ENCODE assay signal across 7 mouse cellular contexts in the genomic region with DNA sequence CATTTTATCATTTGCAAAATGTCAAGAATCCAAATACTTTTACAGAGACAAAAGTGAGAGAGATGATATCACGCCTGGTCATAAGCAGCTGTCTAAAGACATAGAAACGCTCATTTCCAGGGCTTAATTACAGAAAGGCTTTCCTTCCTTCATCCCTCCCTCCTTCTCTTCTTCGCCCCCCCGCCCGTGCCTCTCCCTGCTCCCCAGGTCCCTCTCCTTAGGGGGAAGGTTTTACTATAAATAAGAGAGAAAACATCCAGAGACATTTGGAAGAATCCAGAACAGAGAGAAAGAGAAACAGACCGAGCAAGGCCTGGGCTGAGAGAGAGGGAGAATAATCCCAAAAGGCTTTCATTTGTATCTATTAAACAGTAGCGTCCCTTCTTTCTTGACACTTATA. TPM values are rescaled to one million over a fixed set of nuclear protein-coding genes. Genes with fewer than 3 reads are reported as not detected.
A peak's percentile ranks its signal among the peaks of the same experiment; 100 is the strongest.
DNase-seq lines count a peak whose midpoint lies in the region; ATAC-seq and TF ChIP-seq lines count a peak whose summit lies in the region.

No protein-coding gene starts in this region.

- no peak overlapping the region for H3K27ac ChIP-seq in neural tube, embryonic 11.5 days (ENCODE audit: low read depth, low read length)
- peak overlapping the region; percentile 92; the same call in 1 of the 2 replicates for H3K27ac ChIP-seq in forebrain, embryonic 12.5 days
- no peak overlapping the region for H3K27ac ChIP-seq in limb, embryonic 14.5 days (replicated peaks; ENCODE audit: low read depth, low read length)
- H3K27ac ChIP-seq in stomach, embryonic 16.5 days (ENCODE audit: low read length), result peak overlapping the region; percentile 87; the same call in 1 of the 2 replicates

- H3K9me3 ChIP-seq in neural tube, embryonic 11.5 days (ENCODE audit: control insufficient read depth, low read length), result no peaks in the 10 kb centered on the region
- no peaks in the 10 kb centered on the region for H3K9me3 ChIP-seq in forebrain, embryonic 12.5 days
- no peaks in the 10 kb centered on the region for H3K9me3 ChIP-seq in limb, embryonic 14.5 days (ENCODE audit: control insufficient read depth, low read length)
- no peaks in the 10 kb centered on the region for H3K9me3 ChIP-seq in stomach, embryonic 16.5 days (replicated peaks; ENCODE audit: control insufficient read depth, low read length)

- H3K4me2 ChIP-seq in neural tube, embryonic 11.5 days (ENCODE audit: low read depth), result peak overlapping the region; percentile 92
- peak overlapping the region; percentile 88 for H3K4me2 ChIP-seq in forebrain, embryonic 12.5 days
- H3K4me2 ChIP-seq in limb, embryonic 14.5 days (replicated peaks; ENCODE audit: low read depth, low read length, severe bottlenecking), result peak overlapping the region; percentile 62
- H3K4me2 ChIP-seq in stomach, embryonic 16.5 days (ENCODE audit: low read depth, low read length), result peak overlapping the region; percentile 97

- WGBS in neural tube, embryonic 11.5 days, result 23% methylated on average over 7 of the region's 7 CpGs
- 24% methylated on average over 7 of the region's 7 CpGs for WGBS in forebrain, embryonic 12.5 days
- WGBS in limb, embryonic 14.5 days, result 14% methylated on average over 7 of the region's 7 CpGs
- 20% methylated on average over 7 of the region's 7 CpGs for WGBS in stomach, embryonic 16.5 days

- peak overlapping the region; percentile 89 for H3K9ac ChIP-seq in neural tube, embryonic 11.5 days (ENCODE audit: low read length)
- peak overlapping the region; percentile 80 for H3K9ac ChIP-seq in forebrain, embryonic 12.5 days
- H3K9ac ChIP-seq in limb, embryonic 14.5 days (ENCODE audit: low read depth, low read length, severe bottlenecking), result peak overlapping the region; percentile 89
- H3K9ac ChIP-seq in stomach, embryonic 16.5 days (ENCODE audit: low read length), result peak overlapping the region; percentile 93

- no peak for ATAC-seq in neural tube, embryonic 11.5 days (ENCODE audit: insufficient read depth, low FRiP score, low TSS enrichment)
- ATAC-seq in forebrain, embryonic 12.5 days (ENCODE audit: low FRiP score), result no peak
- no peak for ATAC-seq in limb, embryonic 14.5 days (ENCODE audit: low FRiP score, low read depth)
- ATAC-seq in stomach, embryonic 16.5 days (ENCODE audit: insufficient read depth, low FRiP score), result no peak

- H3K36me3 ChIP-seq in neural tube, embryonic 11.5 days (ENCODE audit: control insufficient read depth, insufficient read depth, low read length), result peaks cover 9% of the 10 kb centered on the region
- peaks cover 47% of the 10 kb centered on the region for H3K36me3 ChIP-seq in forebrain, embryonic 12.5 days (replicated peaks)
- H3K36me3 ChIP-seq in limb, embryonic 14.5 days (ENCODE audit: control insufficient read depth, insufficient read depth, low read length), result peaks cover 39% of the 10 kb centered on the region
- H3K36me3 ChIP-seq in stomach, embryonic 16.5 days (ENCODE audit: control insufficient read depth, insufficient read depth, low read length), result peaks cover 5% of the 10 kb centered on the region; the same call in 1 of the 2 replicates

- peaks cover 18% of the 10 kb centered on the region for H3K4me1 ChIP-seq in neural tube, embryonic 11.5 days (ENCODE audit: control insufficient read depth, insufficient read depth, low read length)
- H3K4me1 ChIP-seq in forebrain, embryonic 12.5 days, result peaks cover 26% of the 10 kb centered on the region
- peaks cover 14% of the 10 kb centered on the region; the same call in 1 of the 2 replicates for H3K4me1 ChIP-seq in limb, embryonic 14.5 days (ENCODE audit: control insufficient read depth, insufficient read depth, low read length)
- H3K4me1 ChIP-seq in stomach, embryonic 16.5 days (ENCODE audit: control insufficient read depth, insufficient read depth, low read length), result peaks cover 18% of the 10 kb centered on the region

- DNase-seq in neural tube, embryonic 11.5 days (ENCODE audit: low spot score), result no peak
- DNase-seq in neural tube, embryonic 10.5 days (ENCODE audit: extremely low spot score, low spot score), result no peak
- DNase-seq in limb, embryonic 14.5 days (ENCODE audit: low spot score), result no peak
- no peak for DNase-seq in yolk sac, embryonic 10.5 days (ENCODE audit: low spot score)
- DNase-seq in adipocyte (ENCODE audit: low spot score), result no peak

- TF ChIP-seq POLR2A in limb, embryonic 14.5 days (IDR thresholded peaks at IDR 0.05; ENCODE audit: borderline replicate concordance, extremely low read depth, insufficient read depth, insufficient read length), result no peak

- no peaks in the 10 kb centered on the region for H3K27me3 ChIP-seq in neural tube, embryonic 11.5 days (ENCODE audit: control insufficient read depth, insufficient read depth, low read length)
- 0 out of 2 replicates have a peak, but pooled peaks cover 4% of the 10 kb centered on the region for H3K27me3 ChIP-seq in forebrain, embryonic 12.5 days
- H3K27me3 ChIP-seq in limb, embryonic 14.5 days (ENCODE audit: control insufficient read depth, insufficient read depth, low read length), result no peaks in the 10 kb centered on the region
- H3K27me3 ChIP-seq in stomach, embryonic 16.5 days (ENCODE audit: control insufficient read depth, insufficient read depth, low read length), result no peaks in the 10 kb centered on the region

- H3K4me3 ChIP-seq in neural tube, embryonic 11.5 days (ENCODE audit: low read depth, low read length), result peak overlapping the region; percentile 84
- H3K4me3 ChIP-seq in forebrain, embryonic 12.5 days (replicated peaks), result peak overlapping the region; percentile 86
- H3K4me3 ChIP-seq in limb, embryonic 14.5 days (replicated peaks; ENCODE audit: low read length), result peak overlapping the region; percentile 84
- H3K4me3 ChIP-seq in stomach, embryonic 16.5 days (replicated peaks; ENCODE audit: low read length), result peak overlapping the region; percentile 88

RNA-seq across cellular contexts. Expression of a gene that starts 0.7 kb away (rescaled TPM):
- polyA plus RNA-seq in neural tube, embryonic 11.5 days (2014; fragmentation: Nextera tagmentation; extraction: Ambion mirVana), result 39.6 and 47.7 TPM in 2 replicates
- polyA plus RNA-seq in forebrain, embryonic 12.5 days (2016; fragmentation: Nextera tagmentation; extraction: Ambion mirVana), result 47.2 and 56.2 TPM in 2 replicates
- polyA plus RNA-seq in limb, embryonic 14.5 days (2012; rRNA removed), result 58.3 and 75.1 TPM in 2 replicates
- 37.2 and 41.1 TPM in 2 replicates for polyA plus RNA-seq in limb, embryonic 14.5 days (2014; fragmentation: Nextera tagmentation; extraction: Ambion mirVana)
- polyA plus RNA-seq in stomach, embryonic 16.5 days (2015; fragmentation: Nextera tagmentation; extraction: Ambion mirVana), result 34.1 and 35.0 TPM in 2 replicates

RNA-seq across cellular contexts. Expression of a gene that starts 1.0 kb away (rescaled TPM):
- polyA plus RNA-seq in neural tube, embryonic 11.5 days (2014; fragmentation: Nextera tagmentation; extraction: Ambion mirVana), result 73.9 and 83.4 TPM in 2 replicates
- 75.6 and 84.8 TPM in 2 replicates for polyA plus RNA-seq in forebrain, embryonic 12.5 days (2016; fragmentation: Nextera tagmentation; extraction: Ambion mirVana)
- polyA plus RNA-seq in limb, embryonic 14.5 days (2012; rRNA removed), result 69.1 and 76.7 TPM in 2 replicates
- 58.8 and 66.2 TPM in 2 replicates for polyA plus RNA-seq in limb, embryonic 14.5 days (2014; fragmentation: Nextera tagmentation; extraction: Ambion mirVana)
- polyA plus RNA-seq in stomach, embryonic 16.5 days (2015; fragmentation: Nextera tagmentation; extraction: Ambion mirVana), result 40.5 and 42.3 TPM in 2 replicates

RNA-seq across cellular contexts. Expression of a gene that starts 13.4 kb away (rescaled TPM):
- polyA plus RNA-seq in neural tube, embryonic 11.5 days (2014; fragmentation: Nextera tagmentation; extraction: Ambion mirVana), result 93.7 and 103 TPM in 2 replicates
- 2.3 and 3.1 TPM in 2 replicates for polyA plus RNA-seq in forebrain, embryonic 12.5 days (2016; fragmentation: Nextera tagmentation; extraction: Ambion mirVana)
- not detected in 2 replicates for polyA plus RNA-seq in limb, embryonic 14.5 days (2012; rRNA removed)
- not detected in 2 replicates for polyA plus RNA-seq in limb, embryonic 14.5 days (2014; fragmentation: Nextera tagmentation; extraction: Ambion mirVana)
- polyA plus RNA-seq in stomach, embryonic 16.5 days (2015; fragmentation: Nextera tagmentation; extraction: Ambion mirVana), result 0.05 TPM in 1 of 2 replicates, not detected in the other

RNA-seq across cellular contexts. Expression of a gene that starts 43.1 kb away (rescaled TPM):
- polyA plus RNA-seq in neural tube, embryonic 11.5 days (2014; fragmentation: Nextera tagmentation; extraction: Ambion mirVana), result 2.0 and 3.0 TPM in 2 replicates
- polyA plus RNA-seq in forebrain, embryonic 12.5 days (2016; fragmentation: Nextera tagmentation; extraction: Ambion mirVana), result 3.2 and 3.6 TPM in 2 replicates
- 8.8 and 9.5 TPM in 2 replicates for polyA plus RNA-seq in limb, embryonic 14.5 days (2012; rRNA removed)
- polyA plus RNA-seq in limb, embryonic 14.5 days (2014; fragmentation: Nextera tagmentation; extraction: Ambion mirVana), result 1.8 and 2.2 TPM in 2 replicates
- polyA plus RNA-seq in stomach, embryonic 16.5 days (2015; fragmentation: Nextera tagmentation; extraction: Ambion mirVana), result 3.0 and 4.1 TPM in 2 replicates

RNA-seq across cellular contexts. Expression of a gene that starts 46.9 kb away (rescaled TPM):
- 9.4 and 11.4 TPM in 2 replicates for polyA plus RNA-seq in neural tube, embryonic 11.5 days (2014; fragmentation: Nextera tagmentation; extraction: Ambion mirVana)
- polyA plus RNA-seq in forebrain, embryonic 12.5 days (2016; fragmentation: Nextera tagmentation; extraction: Ambion mirVana), result 21.5 and 22.3 TPM in 2 replicates
- 0.46 and 0.65 TPM in 2 replicates for polyA plus RNA-seq in limb, embryonic 14.5 days (2012; rRNA removed)
- polyA plus RNA-seq in limb, embryonic 14.5 days (2014; fragmentation: Nextera tagmentation; extraction: Ambion mirVana), result 0.69 and 0.77 TPM in 2 replicates
- 3.7 and 5.6 TPM in 2 replicates for polyA plus RNA-seq in stomach, embryonic 16.5 days (2015; fragmentation: Nextera tagmentation; extraction: Ambion mirVana)

Comparison
In these comparisons a context has a peak if more than half of its experiments do, and no peak if none do; other contexts are left out.
1. H3K27ac ChIP-seq: peak in forebrain, embryonic 12.5 days (single experiment) and stomach, embryonic 16.5 days (single experiment); none in neural tube, embryonic 11.5 days (single experiment) and limb, embryonic 14.5 days (single experiment).
2. RNA of a gene that starts 13.4 kb away (polyA plus RNA-seq): 93.7 to 103 TPM in neural tube, embryonic 11.5 days; 2.3 to 3.1 TPM in forebrain, embryonic 12.5 days, 0.05 TPM in stomach, embryonic 16.5 days and not detected in limb, embryonic 14.5 days; every median in the first group is over 10 times any median in the second.
3. Peak in every context shown above with its lines, with median percentiles within 50 percentile points of each other: H3K4me2 ChIP-seq, H3K4me3 ChIP-seq and H3K9ac ChIP-seq.